In the genomic region with DNA sequence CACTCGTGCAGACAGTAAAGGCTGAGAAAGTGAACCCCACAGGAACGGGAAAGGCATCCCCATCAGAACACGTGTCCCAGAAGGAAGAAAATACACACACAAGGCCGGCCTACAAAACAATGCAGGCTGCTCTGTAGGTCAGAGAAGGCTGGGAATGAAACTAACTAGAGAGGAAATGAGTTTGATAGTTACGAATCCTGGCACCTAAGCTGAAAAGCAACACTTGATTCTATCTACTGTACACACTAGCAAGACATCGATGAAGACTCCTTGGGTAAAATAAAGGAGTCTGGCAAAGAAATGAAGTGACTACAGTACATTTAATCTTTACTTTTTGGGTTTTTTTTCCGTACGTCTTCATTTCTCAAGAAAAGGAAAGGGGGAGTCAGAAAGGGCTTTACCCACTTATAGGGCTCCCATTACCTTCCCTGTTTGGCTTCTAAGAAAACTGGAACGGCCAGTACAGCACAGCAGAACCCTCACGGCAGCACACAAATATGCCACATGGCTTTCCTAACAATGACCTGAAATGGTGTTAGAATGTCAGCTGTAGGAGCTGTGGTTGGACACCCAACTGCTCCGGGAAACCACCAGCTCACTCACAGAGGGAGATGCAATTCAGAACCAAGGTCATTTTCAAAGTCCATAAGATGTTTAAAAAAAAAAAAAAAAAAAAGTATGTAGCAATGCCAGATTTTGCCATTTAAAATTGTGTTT, we compare ENCODE assay signal across 1 mouse cellular context.
TF ChIP-seq lines count a peak whose summit lies in the region.

No protein-coding gene starts in this region.

TF ChIP-seq in CH12.LX, 34 proteins besides CTCF, POLR2A, EP300 and RAD21 (continued from another document):
- no peak for TF ChIP-seq MAFK (IDR thresholded peaks at IDR 0.05; ENCODE audit: insufficient replicate concordance, low read length)
